Mouse (Mus musculus): ENCODE measurements at regions not wholly inside any gene's neighbourhood (a gene's known extent, or its start where the extent isn't known, plus 50 kb on each side); places are given as distances from the start of the nearest gene placed in this dataset.

DNA sequence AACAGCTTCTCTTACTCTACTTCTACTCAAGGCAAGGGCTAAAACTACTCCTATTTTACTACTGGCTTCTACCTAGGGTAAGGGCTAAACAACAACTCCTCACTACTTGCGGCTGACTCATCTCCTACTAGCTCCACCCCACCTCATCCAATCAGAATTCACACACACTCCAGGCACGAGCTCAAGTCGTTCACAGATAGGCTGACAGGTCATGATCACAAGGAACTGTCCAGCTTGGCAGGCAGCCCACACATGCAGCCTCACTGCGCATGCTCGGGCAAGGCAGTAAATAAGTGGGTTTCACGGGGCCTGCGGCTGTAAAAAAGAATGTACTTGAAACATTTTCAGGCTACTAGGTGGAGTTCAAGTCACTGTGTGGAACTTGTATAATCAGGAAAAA, 197.6 kb downstream of the Ccdc50 start:
- DNase-seq (ENCODE audit: low spot score in 2 of 2) = no peak

- DNase-seq (ENCODE audit: low spot score in 2 of 2) = no peak
Measured at GRCm38 (mm10) chr16:27609366-27609765, 220.7 kb downstream of the Ccdc50 start.

GRCm38 (mm10) chr16:27641306-27641705, 252.6 kb downstream of the Ccdc50 start:
- DNase-seq (ENCODE audit: low spot score in 2 of 2) = no peak

GRCm38 (mm10) chr16:27678275-27678674, 289.6 kb downstream of the Ccdc50 start:
- DNase-seq (ENCODE audit: low spot score in 2 of 2) = no peak

DNA sequence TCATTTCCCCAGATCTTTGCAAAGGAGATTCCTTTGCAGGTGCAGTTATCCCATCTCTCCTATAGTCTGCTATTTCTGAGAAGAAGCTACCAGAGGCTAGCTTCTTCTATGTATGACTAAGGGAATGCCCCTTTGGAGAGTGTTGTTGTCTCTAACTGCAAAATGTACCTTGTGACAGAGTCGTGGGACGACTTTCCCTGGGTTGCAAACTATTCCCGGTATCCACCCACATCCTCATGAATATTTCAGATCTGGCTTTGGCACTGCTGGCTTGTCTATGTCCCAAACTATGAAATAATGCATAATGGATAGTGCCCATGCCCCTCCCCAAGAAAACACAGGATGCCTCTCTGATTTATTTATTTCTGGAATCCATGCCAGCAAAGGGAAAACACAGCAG, 294.3 kb downstream of the Ccdc50 start:
- peak; percentile 5 to 12 for DNase-seq (ENCODE audit: low spot score in 2 of 2)

GRCm38 (mm10) chr16:27683826-27684225, 295.2 kb downstream of the Ccdc50 start:
- DNase-seq (ENCODE audit: low spot score in 2 of 2) = no peak

GRCm38 (mm10) chr16:27709946-27710345, 321.3 kb downstream of the Ccdc50 start:
- no peak for DNase-seq (ENCODE audit: low spot score in 2 of 2)

- no peak for DNase-seq (ENCODE audit: low spot score in 2 of 2)
Measured at GRCm38 (mm10) chr16:27723445-27723844, 334.8 kb downstream of the Ccdc50 start.

All from layer of hippocampus, adult 8-10 months (tissue).